ENCODE assay signal across 9 mouse cellular contexts in the genomic region with DNA sequence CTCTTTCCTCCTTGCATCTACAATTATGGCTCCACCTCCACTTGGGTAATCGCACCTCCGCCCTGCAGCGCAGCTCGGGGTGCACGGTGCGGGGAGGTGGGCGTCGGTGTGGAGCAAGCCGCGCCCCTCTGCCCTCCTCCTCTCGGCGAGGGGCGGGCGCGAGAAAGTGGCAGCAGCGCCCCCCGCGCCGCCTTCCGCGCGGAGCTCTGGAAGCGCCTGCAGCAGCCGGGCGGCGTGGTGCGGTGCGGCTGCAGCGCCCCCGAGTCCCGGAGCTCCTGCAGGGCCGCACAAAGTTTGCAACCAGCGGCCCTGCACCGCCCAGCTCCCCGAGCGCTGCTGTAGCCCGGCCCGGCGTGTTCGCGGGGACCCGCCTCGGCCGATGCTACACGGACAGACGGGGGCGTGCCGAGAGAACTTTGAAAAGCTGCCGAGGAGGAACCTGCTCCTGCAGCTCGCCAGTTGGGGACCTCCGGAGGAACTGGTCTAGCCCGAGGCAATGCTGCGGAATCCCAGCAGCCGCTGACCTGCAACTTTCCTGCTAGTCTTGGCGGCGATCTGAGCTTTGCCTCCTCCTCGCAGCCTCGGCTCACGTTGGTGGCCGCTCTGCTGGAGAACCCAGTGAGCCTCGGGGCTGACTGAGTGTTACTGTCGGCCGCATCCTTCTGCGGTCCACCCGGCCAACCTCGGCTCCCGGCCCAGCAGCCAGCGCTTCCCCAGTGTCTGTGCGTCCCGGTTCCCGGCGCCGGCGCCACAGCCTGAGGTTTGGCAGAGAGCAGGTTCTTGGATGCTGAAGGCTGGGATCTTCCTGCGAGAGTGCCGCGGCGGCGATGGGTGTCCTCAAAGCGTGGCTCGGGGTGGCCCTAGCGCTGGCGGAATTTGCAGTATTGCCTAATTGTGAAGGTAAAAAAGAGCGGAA. TPM values are rescaled to one million over a fixed set of nuclear protein-coding genes. Genes with fewer than 3 reads are reported as not detected.
DNase-seq lines count a peak whose midpoint lies in the region; ATAC-seq and TF ChIP-seq lines count a peak whose summit lies in the region.
"Had no signal": no experiment of that assay in that cellular context is flagged by ENCODE, and none has a peak within 500 bp of the region (broad histone marks: within the 10 kb centered on the region; RNA-seq: fewer than 3 reads in every experiment).

No protein-coding gene starts in this region.

- TF ChIP-seq CTCF in CH12.LX (conservative IDR thresholded peaks at IDR 0.05 in 1 of 2, IDR thresholded peaks at IDR 0.05 in 1 of 2; ENCODE audit: low read depth in 2 of 2, low read length in 2 of 2), result peak in 1 of 2 experiments; percentile 23; a peak in 1 of 4 replicates
- peak; percentile 47 for TF ChIP-seq CTCF in forebrain, postnatal 0 days (IDR thresholded peaks at IDR 0.05; ENCODE audit: low read depth)

- dilution Hi-C loops in CH12.LX (cut with MboI; ENCODE audit: extremely low pct_ligation_motif_present, extremely low pct_unique_long_range_greater_than_20kb, low sequenced_read_pairs), result no loop called here

- peak overlapping the region; percentile 59 to 69 (median 63) for H3K4me3 ChIP-seq in CH12.LX (replicated peaks in 1 of 3; ENCODE audit: low read depth in 2 of 3, low read length in 2 of 3, poor library complexity in 1 of 3)
- peak overlapping the region; percentile 67 for H3K4me3 ChIP-seq in forebrain, postnatal 0 days (ENCODE audit: low read depth, low read length)
- peak overlapping the region; percentile 57 for H3K4me3 ChIP-seq in liver, embryonic 16.5 days (ENCODE audit: low read depth, low read length)
- peak overlapping the region; percentile 61 for H3K4me3 ChIP-seq in neural tube, embryonic 14.5 days (ENCODE audit: low read depth, low read length)

- under 1% methylated on average over 83 of the region's 84 CpGs for WGBS in forebrain, postnatal 0 days
- under 1% methylated on average over 81 of the region's 84 CpGs for WGBS in liver, embryonic 16.5 days (ENCODE audit: insufficient replicate concordance)
- under 1% methylated on average over 69 of the region's 84 CpGs for WGBS in neural tube, embryonic 14.5 days

- H3K9ac ChIP-seq in CH12.LX (ENCODE audit: insufficient read depth, low read depth), result peak overlapping the region; percentile 68
- peak overlapping the region; percentile 44 for H3K9ac ChIP-seq in forebrain, postnatal 0 days
- H3K9ac ChIP-seq in liver, embryonic 16.5 days (ENCODE audit: low read depth, low read length), result no peak overlapping the region
- H3K9ac ChIP-seq in neural tube, embryonic 14.5 days (replicated peaks; ENCODE audit: low read depth, low read length), result peak overlapping the region; percentile 50

- H3K27me3 ChIP-seq in CH12.LX (replicated peaks), result no peaks in the 10 kb centered on the region
- H3K27me3 ChIP-seq in forebrain, postnatal 0 days (ENCODE audit: insufficient read depth, low read length), result no peaks in the 10 kb centered on the region
- peaks cover 35% of the 10 kb centered on the region for H3K27me3 ChIP-seq in liver, embryonic 16.5 days (ENCODE audit: control insufficient read depth, insufficient read depth, low read depth, low read length)
- H3K27me3 ChIP-seq in neural tube, embryonic 14.5 days (ENCODE audit: control insufficient read depth, insufficient read depth, low read length), result no peaks in the 10 kb centered on the region

- H3K27ac ChIP-seq in CH12.LX (ENCODE audit: insufficient read depth, low read depth), result no peak overlapping the region; the same call in 1 of the 2 replicates
- H3K27ac ChIP-seq in forebrain, postnatal 0 days (ENCODE audit: low read depth, low read length), result 0 out of 2 replicates have a peak overlapping the region, but pooled peaks have one; percentile 2
- H3K27ac ChIP-seq in liver, embryonic 16.5 days (ENCODE audit: low read length), result no peak overlapping the region
- 0 out of 2 replicates have a peak overlapping the region, but pooled peaks have one; percentile 22 for H3K27ac ChIP-seq in neural tube, embryonic 14.5 days (ENCODE audit: low read depth, low read length)

- no peak for TF ChIP-seq EP300 in CH12.LX (IDR thresholded peaks at IDR 0.05; ENCODE audit: low read length)

- intact Hi-C loops in heart, postnatal 25 days (cut with DNase I), result no loop called here

- peaks cover 6% of the 10 kb centered on the region for H3K9me3 ChIP-seq in CH12.LX (replicated peaks; ENCODE audit: low read length)
- no peaks in the 10 kb centered on the region for H3K9me3 ChIP-seq in forebrain, postnatal 0 days (ENCODE audit: low read length)
- no peaks in the 10 kb centered on the region for H3K9me3 ChIP-seq in liver, embryonic 16.5 days (replicated peaks; ENCODE audit: control insufficient read depth, low read length)
- no peaks in the 10 kb centered on the region for H3K9me3 ChIP-seq in neural tube, embryonic 14.5 days (ENCODE audit: control insufficient read depth, low read length)

- peaks cover 0 to 7% of the 10 kb centered on the region in 2 experiments for H3K36me3 ChIP-seq in CH12.LX (replicated peaks in 1 of 2; ENCODE audit: control insufficient read depth in 1 of 2, insufficient read depth in 1 of 2, low read length in 1 of 2)
- no peaks in the 10 kb centered on the region for H3K36me3 ChIP-seq in forebrain, postnatal 0 days (ENCODE audit: insufficient read depth)
- H3K36me3 ChIP-seq in liver, embryonic 16.5 days (ENCODE audit: control insufficient read depth, insufficient read depth), result no peaks in the 10 kb centered on the region
- H3K36me3 ChIP-seq in neural tube, embryonic 14.5 days (ENCODE audit: control insufficient read depth, insufficient read depth, low read length), result no peaks in the 10 kb centered on the region

- peak overlapping the region; percentile 61; the same call in 1 of the 2 replicates for H3K4me2 ChIP-seq in CH12.LX (ENCODE audit: insufficient read depth, low read depth, poor library complexity, severe bottlenecking)
- peak overlapping the region; percentile 99 for H3K4me2 ChIP-seq in forebrain, postnatal 0 days (ENCODE audit: low read depth)
- H3K4me2 ChIP-seq in liver, embryonic 16.5 days (ENCODE audit: low read depth, low read length), result peak overlapping the region; percentile 66
- H3K4me2 ChIP-seq in neural tube, embryonic 14.5 days (ENCODE audit: low read depth, low read length), result peak overlapping the region; percentile 96

- TF ChIP-seq POLR2A in CH12.LX (IDR thresholded peaks at IDR 0.05; ENCODE audit: low read depth, low read length), result no peak

- DNase-seq in CH12.LX (ENCODE audit: extremely low read depth), result peak; percentile 27
- DNase-seq in cerebellum, adult 11-12 months, result peak; percentile 7
- peak; percentile 81 for DNase-seq in forebrain, postnatal 0 days
- DNase-seq in heart, postnatal 25 days (ENCODE audit: low spot score), result peak; percentile 21
- peak; percentile 48 to 71 for DNase-seq in layer of hippocampus, adult 18-20 months (ENCODE audit: low spot score in 2 of 2)
- DNase-seq in thymus, postnatal 36 days, result peak; percentile 13 to 24

- H3K4me1 ChIP-seq in CH12.LX (ENCODE audit: control insufficient read depth in 1 of 2, insufficient read depth in 2 of 2), result peaks cover 6 to 22% of the 10 kb centered on the region in 2 experiments
- 0 out of 2 replicates have a peak, but pooled peaks cover 9% of the 10 kb centered on the region for H3K4me1 ChIP-seq in forebrain, postnatal 0 days (ENCODE audit: insufficient read depth)
- no peaks in the 10 kb centered on the region for H3K4me1 ChIP-seq in liver, embryonic 16.5 days (ENCODE audit: control insufficient read depth, low read depth, low read length)
- no peaks in the 10 kb centered on the region for H3K4me1 ChIP-seq in neural tube, embryonic 14.5 days (ENCODE audit: control insufficient read depth, insufficient read depth, low read length)

- peak; percentile 93 for ATAC-seq in forebrain, postnatal 0 days
- ATAC-seq in liver, embryonic 16.5 days (ENCODE audit: low read depth), result peak; percentile 70
- peak; percentile 91 for ATAC-seq in neural tube, embryonic 14.5 days (ENCODE audit: low read depth)

- TF ChIP-seq RAD21 in CH12.LX (IDR thresholded peaks at IDR 0.05; ENCODE audit: low read depth, low read length), result no peak; the same call in none of the 2 replicates

- H3K79me2 ChIP-seq in CH12.LX (replicated peaks; ENCODE audit: control insufficient read depth, extremely low read depth, insufficient read depth, poor library complexity, severe bottlenecking), result no peaks in the 10 kb centered on the region

- in situ Hi-C loops in CH12.LX (cut with MboI; ENCODE audit: low pct_ligation_motif_present, low pct_unique_long_range_greater_than_20kb, low sequenced_read_pairs), result no loop called here

TF ChIP-seq in CH12.LX, 34 proteins besides CTCF, POLR2A, EP300 and RAD21:
- TF ChIP-seq SMC3 (IDR thresholded peaks at IDR 0.05; ENCODE audit: low read depth, low read length) (no peak), NELFE (IDR thresholded peaks at IDR 0.05; ENCODE audit: low read depth, low read length) (no peak), UBTF (IDR thresholded peaks at IDR 0.05; ENCODE audit: low read depth, low read length) (peak; percentile 90), MAFK (IDR thresholded peaks at IDR 0.05; ENCODE audit: insufficient replicate concordance, low read length) (no peak), USF1 (IDR thresholded peaks at IDR 0.05; ENCODE audit: low read depth, low read length) (no peak), USF2 (conservative IDR thresholded peaks at IDR 0.05; ENCODE audit: low read depth, low read length) (no peak), E2F4 (IDR thresholded peaks at IDR 0.05; ENCODE audit: insufficient replicate concordance, low read depth, low read length) (no peak), MEF2A (IDR thresholded peaks at IDR 0.05; ENCODE audit: borderline replicate concordance, low read depth, low read length) (no peak), ZNF384 (IDR thresholded peaks at IDR 0.05; ENCODE audit: low read depth, low read length) (no peak), MXI1 (IDR thresholded peaks at IDR 0.05; ENCODE audit: low read depth, low read length) (peak; percentile 22; the same call in 1 of the 2 replicates)

RNA-seq across cellular contexts. Expression of a gene that starts 0.5 kb away (rescaled TPM):
- total RNA-seq in CH12.LX (2012; rRNA removed) (3.3 and 5.4 TPM in 2 replicates), CH12.LX (2014; rRNA removed) (1.7 and 2.1 TPM in 2 replicates)
- 4.4 and 5.8 TPM in 2 replicates for polyA plus RNA-seq in CH12.LX (2012; ENCODE audit: insufficient read length, low read depth)
- 4.8 and 6.2 TPM in 2 replicates for total RNA-seq in forebrain, postnatal 0 days (2014; rRNA removed)
- 1.0 and 2.2 TPM in 2 replicates for polyA plus RNA-seq in forebrain, postnatal 0 days (2015; fragmentation: Nextera tagmentation; extraction: Ambion mirVana)
- total RNA-seq in heart, postnatal 25 days (2021), result 1 to 10 TPM; 2.5 to 4.0 TPM
- total RNA-seq in layer of hippocampus, adult 18-20 months (2021), result 10 to 100 TPM; 13.7 to 14.1 TPM
- polyA plus RNA-seq in liver, embryonic 16.5 days (2015; fragmentation: Nextera tagmentation; extraction: Ambion mirVana), result 1.0 and 1.1 TPM in 2 replicates
- 5.7 and 8.6 TPM in 2 replicates for polyA plus RNA-seq in neural tube, embryonic 14.5 days (2014; fragmentation: Nextera tagmentation; extraction: Ambion mirVana)
- total RNA-seq: MEL had no signal

Comparison
In these comparisons a context has a peak if more than half of its experiments do, and no peak if none do; other contexts are left out.
1. DNase-seq: peak in every context shown above with its lines; median percentile 81 in forebrain, postnatal 0 days; 60 in layer of hippocampus, adult 18-20 months; 27 in CH12.LX; 21 in heart, postnatal 25 days; 18 in thymus, postnatal 36 days; 7 in cerebellum, adult 11-12 months.
2. H3K27ac ChIP-seq: peak in forebrain, postnatal 0 days (single experiment) and neural tube, embryonic 14.5 days (single experiment); none in CH12.LX (single experiment) and liver, embryonic 16.5 days (single experiment).
3. Peak in every context shown above with its lines, with median percentiles within 50 percentile points of each other: H3K4me2 ChIP-seq, H3K4me3 ChIP-seq and ATAC-seq.